Mouse (Mus musculus) erythroid progenitor cell, adult 5-6 weeks (primary cell): ENCODE measurements around the gene Lamp1. TPM values are rescaled to one million over a fixed set of nuclear protein-coding genes. Genes with fewer than 3 reads are reported as not detected.
A peak's percentile ranks its signal among the peaks of the same experiment; 100 is the strongest.

ENCODE experiments used
- ATAC-seq: replicated peaks from 2 replicates; pipeline ENCODE4 v1.8.0; 2016; ENCODE audit warnings: moderate number of reproducible peaks, mild to moderate bottlenecking, moderate TSS enrichment, inconsistent platforms; ENCODE audit not compliant: poor library complexity, low FRiP score, severe bottlenecking
- total RNA-seq, 2 experiments: library from RNA; stranded (forward) in 1 of 2; stranded (reverse) in 1 of 2; fragments of 150-400 nt in 1 of 2; fragments of 186-747, 209-891 nt in 1 of 2; gene quantifications; 2 replicates each; pipeline versions ENCODE4 v1.2.3 to v1.2.4; 2015 to 2017; ENCODE audit warnings: low replicate concordance in 2 of 2

Gene Lamp1
- total RNA-seq (2015; ENCODE audit: low replicate concordance) (113 and 132 TPM in 2 replicates), total RNA-seq (2017; ENCODE audit: low replicate concordance) (119 TPM in 2 replicates)

DNA sequence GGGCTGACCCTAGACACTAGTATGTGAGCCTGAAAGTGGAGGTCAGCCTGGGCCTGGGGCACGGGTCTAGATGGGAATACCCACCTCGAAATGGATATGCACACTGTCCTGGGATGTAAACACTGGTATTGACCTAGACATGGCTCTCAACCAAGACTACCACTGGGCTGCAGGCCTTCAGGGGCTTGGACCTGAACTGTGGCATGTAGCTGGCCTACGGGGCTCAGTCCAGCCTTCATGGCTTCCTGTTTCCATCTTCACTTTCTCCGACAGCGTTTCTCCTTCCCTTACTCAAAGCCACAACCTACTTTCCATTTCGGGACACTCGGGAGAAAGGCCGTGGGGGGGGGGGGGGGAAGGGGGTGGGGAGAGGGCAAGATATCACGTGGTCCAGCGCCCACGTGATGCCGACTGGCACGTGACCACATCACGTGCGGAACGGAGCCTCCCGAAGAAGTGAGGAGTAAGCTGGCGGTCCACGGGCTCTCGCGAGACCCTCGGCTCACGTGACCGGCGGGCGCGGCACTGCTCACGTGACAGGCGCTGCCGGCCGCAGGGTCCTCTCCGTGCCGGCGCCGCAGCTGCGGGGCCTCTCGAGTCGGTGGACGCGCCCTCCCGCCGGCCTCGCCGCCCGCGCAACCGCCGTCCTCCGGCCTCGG, at the start of gene Lamp1:
Lamp1 (plus strand) TSS at position 444 of the 659 bp plus-strand sequence.
- peak; percentile 85 for ATAC-seq

DNA sequence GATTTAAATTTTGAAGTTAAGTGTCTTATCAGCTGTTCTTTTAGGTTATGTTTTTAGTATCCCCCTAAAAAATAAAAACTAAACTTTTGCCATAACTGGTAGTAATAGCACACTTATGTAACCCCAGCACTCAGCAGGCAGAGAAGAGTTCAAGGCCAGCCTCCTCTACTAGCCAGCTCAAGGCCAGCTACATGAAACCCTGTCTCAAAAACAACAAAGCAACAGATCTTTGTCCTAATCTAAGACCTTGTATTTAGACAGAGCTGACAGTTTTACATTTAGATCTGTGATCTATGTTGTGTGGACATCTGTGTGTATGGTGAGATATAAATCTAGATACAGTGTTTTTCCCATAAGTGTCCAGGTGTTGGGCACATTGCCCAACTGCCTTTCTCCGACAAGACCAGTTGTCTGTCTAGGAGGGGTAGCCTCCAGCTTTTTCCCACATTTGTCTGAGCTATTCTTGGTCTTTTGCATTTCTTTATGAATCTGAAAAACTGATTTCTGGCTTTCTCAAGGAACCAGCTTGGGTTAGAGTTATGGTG, 49.5 kb upstream of the Lamp1 start:
- no peak for ATAC-seq

DNA sequence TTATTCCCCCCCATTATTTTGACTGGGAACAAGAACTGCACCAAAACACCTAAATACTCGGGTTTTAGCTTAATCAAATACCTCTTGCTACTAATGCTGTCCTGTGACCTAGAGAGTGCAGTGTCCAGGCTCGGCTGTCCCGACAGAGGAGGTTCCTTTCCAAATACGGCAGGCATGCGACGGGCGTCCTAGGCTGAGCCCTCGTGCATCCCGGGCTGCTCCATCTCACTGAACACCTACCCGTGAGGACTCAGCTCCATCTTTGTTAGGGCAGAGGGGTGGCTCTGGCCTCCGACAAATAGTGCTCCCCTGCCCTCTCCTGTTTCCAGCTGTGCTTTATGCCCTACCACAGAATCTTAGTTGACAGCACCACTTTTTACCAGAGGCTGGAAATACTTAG, 47.0 kb upstream of the Lamp1 start:
- ATAC-seq, result no peak

DNA sequence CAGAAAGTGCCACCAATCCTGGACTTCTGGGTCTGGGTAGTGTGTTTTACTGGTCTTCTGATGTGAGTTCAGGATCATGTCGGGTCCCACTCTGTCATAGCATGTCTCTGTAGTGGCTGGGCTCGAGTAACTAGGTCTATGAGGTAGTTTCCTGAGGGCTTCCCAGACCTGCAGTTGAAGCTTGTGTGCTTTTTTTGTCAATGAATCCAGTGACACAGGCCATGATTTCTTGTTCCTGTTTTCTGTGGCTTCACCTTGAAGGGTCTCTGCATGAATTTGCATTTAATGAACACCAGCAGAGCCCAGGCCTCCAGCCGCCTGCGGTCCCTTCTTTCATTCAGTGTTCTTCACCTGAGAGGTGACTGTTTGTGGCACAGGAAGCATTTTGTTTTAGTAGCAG, 45.7 kb upstream of the Lamp1 start:
- no peak for ATAC-seq

DNA sequence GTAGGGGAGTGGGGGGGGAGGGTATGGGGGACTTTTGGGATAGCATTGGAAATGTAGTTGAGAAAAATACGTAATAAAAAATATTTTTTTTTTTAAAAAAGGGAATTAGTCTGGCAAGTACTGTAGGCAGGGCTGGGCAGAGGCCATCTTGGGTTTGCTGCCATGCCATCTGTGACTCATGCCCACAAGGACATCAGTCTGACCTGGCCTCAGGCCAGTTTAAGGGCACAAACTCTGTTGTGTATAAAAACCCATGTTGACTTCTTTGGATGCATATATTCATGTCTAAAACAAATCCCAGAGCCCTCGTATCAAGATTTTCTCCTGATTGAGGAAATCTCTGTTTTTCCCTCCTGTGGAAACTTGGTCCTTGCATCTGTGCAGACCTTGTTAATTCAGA, 41.9 kb upstream of the Lamp1 start:
- ATAC-seq, result no peak

DNA sequence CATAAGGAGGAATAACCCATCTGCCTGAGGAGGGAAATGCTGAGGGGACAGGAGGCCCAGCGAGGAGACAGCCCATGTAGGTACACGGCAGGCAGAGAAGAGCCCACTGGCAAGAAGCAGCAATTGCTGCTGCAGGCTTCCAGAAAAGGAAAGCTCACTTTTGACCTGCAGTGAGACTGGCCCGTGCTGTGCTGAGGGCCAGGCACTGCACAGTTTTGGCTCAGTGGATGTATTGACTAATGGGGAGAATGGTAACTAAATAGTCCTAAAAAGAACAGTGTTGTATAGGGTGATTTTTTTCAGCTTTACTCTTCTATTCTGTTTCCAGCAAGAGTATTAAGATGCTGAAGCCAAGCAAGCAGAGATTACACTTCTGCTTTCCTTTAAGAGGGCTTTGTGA, 40.4 kb upstream of the Lamp1 start:
- ATAC-seq, result no peak

DNA sequence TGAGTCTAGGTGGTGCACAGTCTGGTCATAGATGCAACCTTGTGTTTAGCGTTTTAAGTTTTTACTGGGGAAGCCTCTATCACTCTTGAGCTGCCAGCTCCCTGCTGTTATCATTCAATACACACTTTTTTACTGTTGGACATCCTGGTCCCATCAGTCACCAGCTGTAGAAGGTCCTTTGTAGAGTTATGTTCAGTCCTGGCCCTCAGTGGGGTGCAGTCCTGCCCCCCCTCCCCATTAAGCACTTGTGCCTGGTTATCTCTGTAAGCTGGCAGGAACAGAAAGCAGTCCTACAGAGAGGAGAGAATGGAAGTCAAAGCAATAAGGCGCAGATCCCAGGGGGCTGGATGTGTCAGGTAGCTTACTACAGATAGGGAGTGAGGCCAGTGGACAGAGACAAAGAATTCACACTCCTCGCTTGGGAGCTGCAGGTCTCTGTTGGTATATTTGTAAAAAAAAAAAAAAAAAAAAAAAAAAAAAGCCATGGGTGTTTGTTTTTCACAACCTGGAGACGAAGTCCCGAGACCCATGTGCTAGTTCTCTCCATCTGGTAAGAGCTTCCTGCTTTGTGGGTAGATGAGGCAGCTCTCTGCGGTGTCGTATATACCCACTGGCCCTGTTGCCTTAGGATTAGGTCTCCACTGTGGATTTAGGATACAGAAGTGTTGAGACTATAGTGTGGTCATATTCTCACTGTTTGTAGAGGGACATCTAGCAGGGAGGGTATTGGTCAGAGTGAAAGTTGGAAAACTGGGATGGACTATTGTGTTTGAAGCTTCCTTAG, 37.9 kb upstream of the Lamp1 start:
- ATAC-seq, result peak; percentile 69

DNA sequence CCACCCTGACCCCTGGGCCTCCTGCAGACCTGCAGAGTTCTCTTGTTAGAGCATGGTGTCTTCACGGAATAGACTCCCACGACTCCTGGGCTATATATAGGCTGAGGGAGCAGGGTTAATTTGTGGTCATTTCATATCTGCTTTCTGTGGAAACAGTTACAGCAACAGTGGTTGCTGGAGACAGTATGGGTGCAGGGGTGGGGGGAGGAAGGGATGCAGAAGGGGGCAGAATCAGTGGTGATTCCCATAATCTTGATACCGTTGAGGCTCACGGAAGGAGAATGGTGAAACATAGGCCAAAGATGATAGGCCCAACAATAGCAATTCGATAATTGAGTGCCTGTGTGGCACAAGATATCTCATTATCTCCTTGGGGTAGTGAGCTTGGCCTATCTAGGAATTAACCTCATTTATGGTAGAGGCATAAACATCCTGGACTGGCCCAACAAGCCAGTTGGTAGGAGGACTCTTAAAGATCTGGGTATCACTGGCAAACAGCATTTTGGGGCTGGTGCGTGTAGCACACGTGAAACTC, 36.0 kb upstream of the Lamp1 start:
- no peak for ATAC-seq

DNA sequence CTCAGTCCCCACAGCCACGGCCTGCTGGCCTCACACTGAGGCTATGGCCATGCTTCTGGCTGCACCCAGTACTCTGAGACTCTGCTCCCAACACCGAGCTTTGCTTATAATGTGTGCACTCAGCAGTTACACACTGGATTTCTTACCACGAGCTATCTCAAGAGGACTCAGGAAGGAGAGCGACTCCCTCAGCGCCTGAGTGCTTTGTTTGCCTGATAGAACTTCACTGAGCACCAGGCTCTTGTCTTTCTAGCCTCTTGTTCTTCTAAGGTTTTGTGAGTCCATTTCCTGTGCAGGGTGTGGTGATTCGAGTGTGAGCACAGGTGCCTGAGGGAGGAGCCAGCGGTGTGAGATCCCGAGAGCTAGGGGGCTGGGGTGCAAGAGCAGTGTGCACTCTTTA, 34.1 kb upstream of the Lamp1 start:
- ATAC-seq, result no peak

DNA sequence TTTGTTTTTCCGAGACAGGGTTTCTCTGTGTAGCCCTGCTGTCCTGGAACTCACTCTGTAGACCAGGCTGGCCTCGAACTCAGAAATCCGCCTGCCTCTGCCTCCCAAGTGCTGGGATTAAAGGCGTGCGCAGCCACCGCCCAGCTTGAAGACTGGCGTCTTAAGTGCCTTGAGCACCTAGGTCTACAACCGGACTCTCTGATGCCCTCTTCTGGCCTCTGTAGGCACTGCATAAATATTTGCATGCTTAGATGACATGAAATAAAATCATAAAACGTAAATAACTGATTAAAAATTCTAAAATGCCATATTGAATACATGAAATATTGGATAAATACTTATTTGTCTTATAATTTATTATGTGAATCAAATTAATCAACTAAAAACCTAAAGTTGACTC, 26.7 kb upstream of the Lamp1 start:
- peak; percentile 83 for ATAC-seq

DNA sequence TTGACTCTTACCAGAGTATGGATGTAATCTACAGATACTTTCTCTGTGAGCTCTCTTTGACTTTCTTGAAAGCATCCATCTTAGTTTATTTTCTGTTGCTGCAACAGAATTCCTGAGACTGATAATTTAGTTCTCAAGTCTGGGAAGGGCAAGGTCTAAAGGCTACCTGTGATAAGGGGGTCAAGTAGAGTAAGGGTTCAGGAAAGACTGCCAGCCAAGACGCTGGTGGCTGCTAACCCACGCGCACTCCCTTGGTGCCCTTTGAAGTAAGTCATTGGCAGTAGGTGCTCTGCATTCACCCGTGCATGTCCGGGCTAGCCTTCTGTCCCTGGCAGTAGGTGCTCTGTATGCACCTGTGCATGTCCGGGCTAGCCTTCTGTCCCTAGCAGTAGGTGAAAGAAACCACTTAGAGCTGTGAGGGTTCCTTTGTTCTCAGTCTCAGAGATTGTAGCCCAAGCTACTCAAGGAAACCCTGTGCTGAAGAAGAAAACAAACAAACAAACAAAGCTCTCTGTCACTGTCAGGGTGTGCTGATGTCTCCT, 19.2 kb upstream of the Lamp1 start:
- ATAC-seq, result no peak

DNA sequence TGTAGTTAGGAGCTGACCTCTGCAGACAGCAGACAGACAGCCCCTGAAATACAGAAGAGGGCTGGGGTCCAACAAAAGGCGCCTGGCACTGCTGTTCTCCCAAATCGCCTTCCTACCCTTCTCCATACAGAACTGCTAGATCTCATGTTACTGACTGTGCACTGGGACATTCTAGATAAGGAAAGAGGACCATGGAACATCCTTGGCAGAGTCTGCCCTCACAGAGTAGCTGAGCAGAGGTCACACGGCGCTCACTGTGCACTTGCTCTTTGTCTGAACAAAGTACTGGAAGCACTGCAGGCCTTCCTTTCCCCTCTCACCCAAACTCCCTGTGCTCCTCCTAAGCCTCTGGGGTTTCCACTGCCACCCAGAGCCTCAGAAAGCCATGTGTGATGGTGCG, 17.3 kb upstream of the Lamp1 start:
- ATAC-seq, result no peak

DNA sequence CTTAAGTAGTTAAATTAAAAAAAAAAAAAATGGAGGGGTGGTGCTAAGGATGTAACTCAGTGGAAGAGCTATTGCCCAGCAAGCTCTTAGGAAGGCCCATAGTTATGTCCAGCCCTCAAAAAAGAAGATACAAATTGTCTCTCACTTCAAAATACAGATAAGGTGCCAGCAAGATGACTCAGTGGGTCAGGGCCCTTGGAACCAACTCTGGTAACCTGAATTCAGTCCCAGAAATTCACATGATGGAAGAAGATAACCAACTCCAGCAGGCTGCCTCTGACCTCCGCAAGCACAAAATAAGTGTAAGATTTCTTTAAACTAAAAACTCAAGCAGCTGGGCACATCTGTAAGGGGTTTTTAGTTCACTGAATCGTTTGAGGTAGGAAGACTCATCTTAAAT, 10.5 kb upstream of the Lamp1 start:
- ATAC-seq, result no peak

DNA sequence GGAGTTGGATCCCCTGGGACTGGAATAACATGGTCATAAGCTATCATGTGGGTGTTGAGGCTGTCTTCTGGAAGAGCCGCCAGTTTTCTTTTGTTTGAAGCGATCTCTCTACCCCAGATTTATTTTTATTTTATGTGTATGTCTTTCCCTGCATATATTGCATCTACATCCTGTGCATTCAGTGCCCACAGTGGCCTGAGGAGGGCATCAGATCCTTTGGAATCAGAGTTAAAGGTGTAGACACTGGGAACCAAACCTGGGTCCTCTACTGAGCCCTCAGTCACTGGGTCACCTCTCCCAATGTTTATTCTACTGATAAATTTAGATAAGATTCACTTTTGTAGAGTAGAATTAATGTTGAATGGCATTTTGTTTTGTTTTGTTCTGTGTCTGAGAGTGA, 9.7 kb upstream of the Lamp1 start:
- ATAC-seq, result no peak

DNA sequence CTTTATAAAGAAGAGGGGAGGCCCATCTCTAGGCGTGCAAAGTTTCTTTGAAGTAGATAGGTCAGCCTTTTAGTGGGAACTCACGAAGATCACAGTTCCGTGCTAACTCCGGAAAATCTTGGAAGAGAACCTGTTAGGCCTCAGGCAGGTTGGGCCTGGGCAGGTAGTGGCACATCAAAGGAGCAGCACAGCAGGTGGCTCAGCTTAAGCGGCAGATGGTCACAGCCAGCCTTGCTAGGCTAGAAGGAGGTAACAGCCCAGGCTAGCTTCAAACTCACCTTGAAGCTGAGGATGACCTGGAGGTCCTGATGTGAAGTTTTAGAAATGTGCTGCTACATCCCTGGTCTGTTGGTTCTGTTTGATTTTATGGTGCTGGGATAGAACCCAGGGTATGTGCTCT, 9.1 kb upstream of the Lamp1 start:
- no peak for ATAC-seq

DNA sequence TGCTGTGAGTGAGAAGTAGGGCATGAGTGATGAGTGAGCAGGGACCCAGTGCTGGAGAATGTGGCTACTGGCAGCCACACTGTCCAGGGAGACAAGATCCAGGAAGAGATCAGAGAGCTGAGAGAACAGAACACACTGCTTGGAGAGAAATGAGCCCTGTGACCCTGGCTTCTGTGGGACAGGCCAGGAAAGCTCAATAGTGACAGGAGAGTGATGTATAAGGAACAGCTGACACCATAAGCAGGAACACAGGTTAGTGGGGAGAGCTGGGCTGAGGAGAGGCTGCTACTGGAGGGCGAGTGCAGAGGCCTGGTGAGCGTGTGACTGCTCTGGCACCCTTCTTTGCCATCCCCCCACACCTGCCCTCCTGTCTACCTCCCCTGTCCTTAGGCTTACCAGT, 8.0 kb upstream of the Lamp1 start:
- no peak for ATAC-seq

DNA sequence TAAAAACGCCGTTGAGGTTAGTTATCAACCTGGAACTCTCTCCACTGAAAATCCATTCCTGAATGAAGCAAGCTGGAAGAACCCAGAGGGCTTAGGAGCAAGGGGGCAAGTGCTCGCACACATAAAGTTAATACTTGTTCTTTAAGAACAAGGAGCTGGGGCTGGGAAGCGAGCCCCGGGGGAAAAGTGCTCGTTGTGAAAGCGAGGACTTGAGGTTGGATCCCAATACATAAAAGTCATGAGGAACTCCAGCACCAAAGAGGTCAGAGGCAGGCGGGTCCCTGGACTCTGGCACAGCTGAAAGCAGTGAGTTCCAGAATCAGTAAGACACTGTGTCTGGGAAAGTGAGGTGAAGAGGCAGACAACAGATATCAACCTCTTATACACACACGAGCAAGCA, 4.9 kb upstream of the Lamp1 start:
- ATAC-seq, result no peak

DNA sequence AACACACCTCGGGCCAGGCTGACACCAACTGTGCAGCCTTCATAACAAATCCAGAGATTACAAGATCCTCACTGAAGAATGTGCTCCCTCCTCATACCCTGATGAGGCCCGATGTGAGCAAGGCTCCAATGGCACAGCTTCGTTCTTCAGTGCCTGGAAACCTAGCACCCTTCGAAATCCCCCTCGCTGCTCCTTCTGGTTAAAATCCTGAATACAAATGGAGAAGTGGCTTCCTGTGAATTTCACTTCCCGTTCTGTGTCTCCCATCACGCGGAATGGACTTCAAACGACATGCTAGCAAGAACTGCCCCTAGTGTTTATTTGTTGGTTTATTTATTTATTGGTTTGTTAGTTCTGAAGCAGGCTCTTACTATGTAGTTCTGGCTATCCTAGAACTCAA, 3.6 kb upstream of the Lamp1 start:
- ATAC-seq, result no peak

DNA sequence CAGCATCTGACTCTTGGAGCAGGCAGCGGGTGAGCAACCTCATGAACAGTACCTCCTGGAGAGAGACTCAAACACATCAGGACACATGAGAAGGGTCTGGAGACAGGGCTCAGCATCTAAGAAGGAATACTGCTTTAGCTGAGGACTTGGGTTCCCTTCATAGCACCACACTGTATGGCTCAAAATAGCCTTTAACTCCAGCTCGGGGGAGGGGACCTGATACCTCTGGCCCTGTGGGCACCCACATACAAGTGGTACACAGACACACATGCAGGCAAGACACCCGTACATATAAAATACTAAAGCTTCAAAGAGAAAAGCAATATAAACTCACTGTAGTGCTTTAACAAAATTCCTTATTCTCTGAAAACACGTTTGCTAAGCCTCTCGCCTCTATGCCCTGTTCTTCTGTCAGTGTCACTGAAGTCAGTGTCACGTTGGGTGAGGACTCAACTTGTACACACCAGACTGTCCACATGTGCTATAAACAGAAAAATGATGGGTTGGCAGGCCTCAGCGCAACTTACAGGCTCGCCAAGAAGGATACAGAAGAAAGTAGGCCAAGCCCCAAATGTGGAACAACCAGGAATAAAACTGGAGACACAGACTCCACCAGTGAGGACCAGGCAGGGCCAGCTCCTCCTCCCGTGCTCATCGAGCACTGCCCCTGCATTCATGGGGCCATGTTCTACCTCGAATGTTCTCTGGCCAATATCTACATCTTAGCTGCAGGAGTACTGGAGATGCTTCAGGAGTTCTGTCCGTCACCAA, 2.4 kb upstream of the Lamp1 start:
- ATAC-seq, result no peak

DNA sequence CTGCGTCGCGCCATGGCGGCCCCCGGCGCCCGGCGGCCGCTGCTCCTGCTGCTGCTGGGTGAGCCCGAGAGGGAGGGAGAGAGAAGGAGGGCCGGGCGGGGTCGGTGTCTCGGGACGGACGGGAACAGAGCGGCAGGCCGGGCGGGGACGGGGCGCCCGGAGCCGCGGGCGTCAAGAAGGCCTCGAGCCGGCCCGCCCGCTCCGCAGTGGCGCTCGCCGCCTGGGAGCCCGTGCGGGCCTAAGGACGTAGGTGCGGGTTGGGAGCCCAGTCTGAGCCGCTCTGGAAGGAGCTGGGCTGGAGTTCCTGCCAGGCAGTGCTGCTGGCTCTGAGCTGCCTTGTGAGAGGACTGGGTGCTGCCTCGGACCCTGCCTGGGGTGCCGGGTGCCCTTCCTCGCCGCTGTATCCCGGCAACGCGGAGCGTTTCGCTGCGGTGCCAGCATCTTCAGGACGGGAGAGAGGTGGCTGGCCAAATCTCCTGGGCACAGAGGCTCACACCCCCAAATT, 468 bp downstream of the Lamp1 start:
- ATAC-seq, result peak; percentile 64
